Mouse (Mus musculus) WW6 (cell line): Measurements from ENCODE around the gene Scyl2.
"Not testable (repeated sequence)": the region's sequence is repeated elsewhere in the genome, so short reads cannot be mapped to it uniquely, and the experiment has no call there.

Experiments used
- DNase-seq: peaks from one replicate; pipeline ENCODE4 v3.0.0-alpha.2; 2013; ENCODE audit warnings: low read depth, low spot score

The Scyl2 gene

GRCm38 (mm10) chr10:89680517-89680916, 5.6 kb downstream of the Scyl2 start:
- DNase-seq, result no peak

- DNase-seq, result no peak
These were observed 6.6 kb downstream of the Scyl2 start for GRCm38 (mm10) chr10:89679448-89679847.

DNA sequence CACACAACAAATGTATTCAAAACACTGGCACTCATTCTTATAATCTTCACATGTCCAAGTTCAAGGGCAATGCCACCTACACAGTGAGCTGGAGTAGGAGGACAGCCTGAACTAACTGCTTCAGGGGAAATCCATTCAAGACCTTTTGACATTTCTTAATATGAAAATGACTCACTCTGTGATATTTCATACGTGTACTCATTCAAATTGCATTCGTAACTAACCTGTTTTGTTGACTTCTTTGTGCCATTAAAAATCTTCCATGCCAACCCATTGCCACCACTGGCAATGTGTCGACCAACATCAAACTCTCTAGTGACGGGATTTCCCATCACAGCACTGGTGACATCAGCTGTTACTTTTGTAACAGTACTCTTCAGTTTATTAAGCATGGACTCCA, 8.0 kb downstream of the Scyl2 start:
- no peak for DNase-seq

DNA sequence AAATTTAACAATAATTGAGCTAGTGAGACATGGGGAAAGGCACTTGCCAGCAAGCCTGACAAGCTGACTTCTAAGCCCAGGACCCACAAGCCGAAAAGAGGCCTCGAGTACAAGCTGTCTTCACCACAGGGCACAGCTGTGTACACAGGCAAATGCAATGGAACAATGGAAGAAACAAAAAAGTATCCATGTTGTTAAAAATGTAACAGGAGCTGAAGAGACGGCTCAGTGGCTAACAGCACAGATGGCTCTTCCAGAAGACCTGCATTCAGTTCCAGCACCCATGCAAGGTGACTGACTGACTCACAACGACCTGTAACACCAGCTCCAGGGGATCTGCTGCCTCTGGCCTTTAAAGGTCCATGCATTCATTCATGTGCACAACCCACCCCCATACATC, 9.5 kb downstream of the Scyl2 start:
- no peak for DNase-seq

DNA sequence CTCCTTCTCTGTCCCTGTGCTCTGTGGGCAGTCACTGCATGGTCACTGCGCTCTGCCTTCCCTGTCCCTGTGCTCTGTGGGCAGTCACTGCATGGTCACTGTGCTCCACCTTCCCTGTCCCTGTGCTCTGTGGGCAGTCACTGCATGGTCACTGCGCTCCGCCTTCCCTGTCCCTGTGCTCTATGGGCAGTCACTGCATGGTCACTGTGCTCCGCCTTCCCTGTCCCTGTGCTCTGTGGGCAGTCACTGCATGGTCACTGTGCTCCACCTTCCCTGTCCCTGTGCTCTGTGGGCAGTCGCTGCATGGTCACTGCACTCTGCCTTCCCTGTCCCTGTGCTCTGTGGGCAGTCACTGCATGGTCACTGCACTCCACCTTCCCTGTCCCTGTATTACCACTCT, 15.7 kb downstream of the Scyl2 start:
- not testable (repeated sequence) for DNase-seq

DNA sequence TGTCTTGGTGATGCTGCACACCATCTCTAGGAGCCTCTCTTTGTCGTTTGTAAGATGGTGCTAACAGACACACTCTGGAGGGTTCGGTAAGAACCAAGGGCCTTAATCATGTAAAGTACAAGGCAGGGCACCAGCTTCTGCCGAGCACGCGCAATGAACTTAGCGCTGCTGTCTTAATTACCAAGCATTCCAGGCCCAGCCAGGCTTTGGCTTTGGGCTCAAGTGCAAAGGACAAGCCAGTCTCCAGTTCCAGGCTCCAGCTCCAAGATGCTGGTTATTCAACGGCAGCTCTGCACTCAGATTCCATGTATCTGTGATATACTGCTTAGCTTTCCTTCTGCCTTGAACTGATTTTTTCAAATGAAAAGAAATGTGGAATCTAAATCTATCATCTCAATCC, 18.5 kb downstream of the Scyl2 start:
- no peak for DNase-seq

- DNase-seq, result no peak
These were observed 20.4 kb downstream of the Scyl2 start for GRCm38 (mm10) chr10:89665679-89666078.

- no peak for DNase-seq
These were observed 21.0 kb downstream of the Scyl2 start for GRCm38 (mm10) chr10:89664977-89665645.

- no peak for DNase-seq
These were observed 29.7 kb downstream of the Scyl2 start for GRCm38 (mm10) chr10:89656366-89656765.

DNA sequence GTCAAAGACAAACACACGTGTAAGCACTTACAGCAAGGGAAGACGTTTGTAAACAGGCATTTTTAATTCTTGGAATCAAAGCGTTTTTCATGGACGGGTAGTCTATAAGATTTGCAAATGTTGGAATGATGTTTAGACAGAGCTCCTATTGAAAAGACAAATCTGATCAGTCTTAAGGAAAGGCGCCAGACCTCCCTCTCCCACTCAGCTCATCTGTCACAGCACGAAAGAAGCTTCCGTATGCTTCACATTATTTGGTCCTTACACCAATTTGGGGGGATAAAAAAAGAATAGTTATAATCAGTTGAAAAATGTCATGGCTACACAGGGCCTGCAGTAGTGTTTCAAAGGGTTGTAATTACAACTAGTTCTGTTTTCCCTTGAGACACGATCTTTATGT, 33.2 kb downstream of the Scyl2 start:
- no peak for DNase-seq

DNA sequence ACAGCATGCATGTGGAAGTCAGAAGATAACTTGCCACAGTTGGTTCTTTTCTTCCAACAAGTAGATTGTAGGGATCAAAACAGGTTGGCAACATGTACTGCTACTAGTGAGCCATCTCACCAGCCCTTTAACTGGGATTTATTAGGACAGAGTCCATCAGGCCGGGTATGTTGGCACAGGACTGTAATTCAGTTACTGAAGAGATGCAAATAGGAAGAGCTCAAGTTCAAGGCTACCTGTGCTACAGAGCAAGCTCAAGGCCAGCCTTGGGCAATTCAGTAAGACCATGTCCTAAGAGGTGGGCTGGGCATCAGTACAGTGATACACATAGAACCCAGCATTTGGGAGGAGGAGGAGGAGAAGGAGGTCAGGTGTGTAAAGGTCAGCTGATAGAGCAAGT, 34.4 kb downstream of the Scyl2 start:
- DNase-seq, result no peak

- no peak for DNase-seq
These were observed 39.2 kb downstream of the Scyl2 start for GRCm38 (mm10) chr10:89646918-89647317.

GRCm38 (mm10) chr10:89637001-89637400, 49.1 kb downstream of the Scyl2 start:
- no peak for DNase-seq

GRCm38 (mm10) chr10:89635018-89635417, 51.1 kb downstream of the Scyl2 start:
- DNase-seq, result no peak

DNA sequence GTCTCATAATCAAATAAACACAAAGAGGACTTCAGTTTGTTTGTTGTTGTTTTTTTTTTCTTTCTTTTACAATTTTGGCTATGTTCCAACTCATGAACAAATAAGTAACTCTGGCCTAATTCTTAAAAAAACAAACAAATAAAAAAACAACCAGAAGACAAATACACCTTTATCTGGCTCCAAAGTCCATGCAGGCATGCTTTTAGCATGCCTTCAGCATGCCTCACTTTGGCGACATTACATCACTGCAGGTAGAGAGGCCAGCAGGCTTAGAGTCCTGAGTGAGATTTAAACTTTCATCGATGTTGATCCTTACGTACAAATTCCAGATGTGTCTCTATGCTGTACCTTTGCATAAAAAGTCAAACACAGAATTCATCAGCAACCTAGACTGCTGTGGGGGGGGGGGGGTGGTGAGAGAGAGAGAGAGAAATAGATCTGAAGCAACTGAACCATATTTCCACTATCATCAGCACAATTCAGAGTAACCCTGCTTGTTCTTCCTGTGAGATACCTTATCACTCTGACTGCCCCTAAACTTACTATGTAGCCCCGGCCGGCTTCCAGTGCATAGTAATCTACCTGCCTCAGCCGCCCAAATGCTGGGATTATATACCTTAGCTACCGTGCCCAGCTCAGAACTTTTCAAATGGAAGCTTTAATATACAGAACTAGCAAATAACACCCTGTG, 52.2 kb downstream of the Scyl2 start:
- DNase-seq, result no peak

GRCm38 (mm10) chr10:89633121-89633520, 53.0 kb downstream of the Scyl2 start:
- DNase-seq, result no peak

DNA sequence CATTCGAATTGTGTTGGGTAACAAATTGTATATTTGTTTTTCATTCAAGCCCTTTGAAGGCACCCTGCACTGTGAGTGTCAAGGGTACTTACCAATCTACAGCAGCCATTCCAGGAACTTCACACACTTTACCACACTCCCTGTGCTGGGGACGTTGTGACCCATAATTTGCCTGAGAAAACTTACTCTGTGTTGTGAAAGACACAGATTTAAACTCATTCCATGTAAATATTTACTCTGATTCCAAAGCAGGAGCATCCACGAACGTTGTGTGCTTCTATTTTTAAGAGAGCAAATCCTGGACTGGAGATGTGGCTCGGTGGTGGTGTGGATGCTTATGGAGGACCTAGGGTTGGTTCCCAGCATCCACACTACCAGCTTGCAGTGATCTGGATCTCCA, 54.3 kb downstream of the Scyl2 start:
- no peak for DNase-seq

- no peak for DNase-seq
These were observed 55.5 kb downstream of the Scyl2 start for GRCm38 (mm10) chr10:89630564-89630963.

DNA sequence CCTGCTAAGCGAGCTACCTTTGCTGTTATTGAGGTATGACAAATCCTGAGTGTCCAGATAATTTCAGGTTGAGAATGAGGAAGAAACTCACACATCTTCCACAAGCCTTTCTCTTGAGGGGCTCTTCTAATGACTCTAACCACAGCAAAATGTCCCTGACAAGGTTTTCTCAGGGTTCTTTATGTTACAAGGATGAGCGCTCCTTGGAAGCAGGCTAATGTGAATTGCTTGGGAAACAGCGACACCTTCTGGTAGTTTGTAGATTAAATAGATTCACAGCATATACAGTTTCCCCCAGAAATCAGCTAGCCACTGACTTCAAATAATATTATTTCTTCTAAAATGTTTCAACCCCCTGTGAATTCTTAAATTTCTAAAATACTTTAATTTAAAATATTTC, 56.0 kb downstream of the Scyl2 start:
- peak; percentile 31 for DNase-seq

DNA sequence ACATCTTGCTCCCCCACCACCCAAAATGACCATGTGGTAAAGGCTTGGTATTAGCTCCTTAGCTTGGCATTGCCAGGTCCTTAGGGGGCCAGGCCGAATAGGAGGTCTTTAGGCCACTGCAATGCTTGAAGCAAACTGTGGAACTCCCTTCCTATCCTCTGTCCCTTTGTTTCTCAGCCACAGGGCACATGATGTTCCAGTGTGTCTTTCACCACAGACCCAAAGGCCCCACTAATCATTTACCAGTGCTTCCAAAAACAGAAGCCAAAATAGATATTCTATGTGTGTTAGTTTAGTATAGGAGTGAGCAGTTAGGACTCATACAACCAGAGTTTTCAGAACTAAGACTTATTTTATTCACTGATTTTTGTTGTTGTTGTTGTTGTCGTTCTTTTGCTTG, 59.4 kb downstream of the Scyl2 start:
- no peak for DNase-seq

DNA sequence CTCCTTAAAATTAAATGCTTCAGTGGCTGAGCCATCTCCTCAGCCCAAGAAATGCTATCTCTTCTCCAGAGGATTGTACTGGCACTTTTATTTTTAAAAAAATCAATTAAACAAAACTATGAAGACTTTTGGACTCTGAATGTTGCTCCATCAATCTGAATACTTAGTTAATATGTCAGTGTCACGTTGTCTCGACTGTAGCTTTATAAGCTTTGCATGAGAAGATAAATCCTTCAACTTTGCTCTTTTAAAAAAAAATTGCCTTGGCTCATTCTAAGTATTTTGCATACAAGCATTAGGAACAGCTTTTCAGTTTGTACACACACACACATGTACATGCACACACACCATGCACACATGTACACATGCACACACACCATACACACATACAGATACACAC, 61.9 kb downstream of the Scyl2 start:
- no peak for DNase-seq

- DNase-seq, result no peak
These were observed 65.0 kb downstream of the Scyl2 start, which contains the start of gene Slc17a8 for GRCm38 (mm10) chr10:89621129-89621528. Gene Slc17a8, minus strand, starts transcription at chr10:89621253.

DNA sequence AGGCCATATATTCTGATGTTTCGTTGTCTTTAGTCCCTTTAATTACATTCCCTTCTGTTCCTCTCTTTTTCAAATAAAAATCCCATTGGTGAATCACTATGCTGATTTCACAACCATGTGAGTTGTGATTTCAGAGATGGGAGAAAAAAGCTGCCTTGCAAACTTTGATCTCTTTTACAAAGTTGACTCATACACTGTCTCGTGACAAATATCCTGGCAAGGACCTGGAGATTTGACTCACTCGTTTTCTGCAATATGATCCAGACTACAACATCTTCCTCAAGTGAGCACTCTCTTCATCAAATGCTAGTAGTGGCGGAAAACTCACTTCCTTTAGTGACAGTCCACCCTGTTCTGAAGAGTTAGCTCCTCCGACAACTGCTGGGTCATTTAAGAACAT, 86.8 kb downstream of the Scyl2 start:
- DNase-seq, result no peak
